Mouse (Mus musculus): Measurements from ENCODE around the gene Ermap.

DNA sequence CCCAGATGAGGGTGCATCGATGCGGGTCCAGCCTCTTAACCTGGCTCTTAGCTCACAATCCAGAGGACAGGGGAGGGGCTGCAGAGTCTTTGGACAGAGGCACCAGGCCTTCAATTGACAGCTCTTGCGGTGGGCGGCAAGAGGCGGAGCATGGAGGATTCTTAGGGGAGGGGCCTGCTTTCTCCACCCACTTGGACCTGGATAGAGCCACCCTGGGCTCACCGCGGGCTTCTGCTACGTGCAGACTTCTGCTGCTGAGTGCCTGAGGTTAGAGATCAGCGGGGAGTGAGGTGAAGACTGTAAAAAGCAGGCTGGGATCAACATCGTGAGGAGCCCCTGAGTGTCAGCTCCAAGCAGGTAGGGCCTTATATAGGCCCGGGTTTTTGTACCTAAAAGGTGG lies 28.4 kb upstream of the Ermap start, which contains the start of gene Tmem269:
- TF ChIP-seq CTCF (IDR thresholded peaks at IDR 0.05; ENCODE audit: borderline replicate concordance, control insufficient read depth, extremely low read depth, insufficient read depth, low read length, poor library complexity) (no peak), POLR2A (IDR thresholded peaks at IDR 0.05; ENCODE audit: control insufficient read depth, extremely low read depth, insufficient read depth, low read length, poor library complexity) (no peak)

Measured in thymus, adult 2 months (tissue).